Mouse (Mus musculus): ENCODE data around the gene Card9. TPM values are rescaled to one million over a fixed set of nuclear protein-coding genes. Genes with fewer than 3 reads are reported as not detected.
A peak's percentile ranks its signal among the peaks of the same experiment; 100 is the strongest.

Gene Card9
- total RNA-seq, 2 experiments from 2014 or later, result 1.6 to 1.8 TPM

GRCm38 (mm10) chr2:26363481-26363880, 2.8 kb upstream of the Card9 start:
- no peak for DNase-seq (ENCODE audit: low spot score in 2 of 2)

- DNase-seq (ENCODE audit: low spot score in 2 of 2), result no peak
Measured at GRCm38 (mm10) chr2:26362991-26363390, 2.3 kb upstream of the Card9 start.

GRCm38 (mm10) chr2:26359983-26360382, 735 bp downstream of the Card9 start:
- peak in 1 of 2 experiments; percentile 58 for DNase-seq (ENCODE audit: low spot score in 2 of 2)

- DNase-seq (ENCODE audit: low spot score in 2 of 2), result no peak
Measured at GRCm38 (mm10) chr2:26358667-26359320, 1.9 kb downstream of the Card9 start.

- DNase-seq (ENCODE audit: low spot score in 2 of 2), result no peak
Measured at GRCm38 (mm10) chr2:26357484-26357883, 3.2 kb downstream of the Card9 start.

- DNase-seq (ENCODE audit: low spot score in 2 of 2), result no peak
Measured at GRCm38 (mm10) chr2:26356678-26357077, 4.0 kb downstream of the Card9 start.

- DNase-seq (ENCODE audit: low spot score in 2 of 2), result no peak
Measured at GRCm38 (mm10) chr2:26356231-26356630, 4.5 kb downstream of the Card9 start.

GRCm38 (mm10) chr2:26354401-26354800, 6.3 kb downstream of the Card9 start:
- DNase-seq (ENCODE audit: low spot score in 2 of 2), result no peak

GRCm38 (mm10) chr2:26353066-26353980, 7.4 kb downstream of the Card9 start:
- DNase-seq (ENCODE audit: low spot score in 2 of 2), result no peak

- DNase-seq (ENCODE audit: low spot score in 2 of 2), result peak in 1 of 2 experiments; percentile 50
Measured at GRCm38 (mm10) chr2:26352291-26352910, 8.3 kb downstream of the Card9 start.

GRCm38 (mm10) chr2:26351358-26352290, 9.1 kb downstream of the Card9 start, which contains the start of gene Dnlz:
Gene Dnlz (minus strand): TSS chr2:26352110.
- peak; percentile 92 to 94 for DNase-seq (ENCODE audit: low spot score in 2 of 2)

- DNase-seq (ENCODE audit: low spot score in 2 of 2), result no peak
Measured at GRCm38 (mm10) chr2:26348241-26348640, 12.5 kb downstream of the Card9 start.

- no peak for DNase-seq (ENCODE audit: low spot score in 2 of 2)
Measured at GRCm38 (mm10) chr2:26342609-26343490, 17.9 kb downstream of the Card9 start.

GRCm38 (mm10) chr2:26342044-26342443, 18.7 kb downstream of the Card9 start:
- peak in 1 of 2 experiments; percentile 68 for DNase-seq (ENCODE audit: low spot score in 2 of 2)

GRCm38 (mm10) chr2:26341510-26341981, 19.2 kb downstream of the Card9 start:
- DNase-seq (ENCODE audit: low spot score in 2 of 2), result no peak

- DNase-seq (ENCODE audit: low spot score in 2 of 2), result no peak
Measured at GRCm38 (mm10) chr2:26339204-26339551, 21.5 kb downstream of the Card9 start.

- no peak for DNase-seq (ENCODE audit: low spot score in 2 of 2)
Measured at GRCm38 (mm10) chr2:26338302-26339203, 22.2 kb downstream of the Card9 start.

- no peak for DNase-seq (ENCODE audit: low spot score in 2 of 2)
Measured at GRCm38 (mm10) chr2:26330702-26331101, 30.0 kb downstream of the Card9 start.
